Mouse (Mus musculus): Measurements from ENCODE around the gene Arhgef7. TPM values are rescaled to one million over a fixed set of nuclear protein-coding genes. Genes with fewer than 3 reads are reported as not detected.

The Arhgef7 gene
- total RNA-seq, 1 experiment from 2014 or later = 20.5 TPM

Other genes starting within 250 kb of the Arhgef7 start
- gene Rab20, start 249.0 kb upstream of the Arhgef7 start, total RNA-seq (2017) = 1.7 TPM in 1 of 2 replicates, not detected in the other
- 34.9 and 50.2 TPM in 2 replicates for gene Naxd, start 230.2 kb upstream of the Arhgef7 start, total RNA-seq (2017)
- gene Cars2, start 176.9 kb upstream of the Arhgef7 start, total RNA-seq (2017) = 40.0 and 41.7 TPM in 2 replicates
- 53.5 and 69.9 TPM in 2 replicates for gene Ing1, start 172.2 kb upstream of the Arhgef7 start, total RNA-seq (2017)
- gene Ankrd10, start 92.0 kb upstream of the Arhgef7 start, total RNA-seq (2017) = 85.5 and 98.0 TPM in 2 replicates
- not detected in 2 replicates for gene 1700016D06Rik, start 26.7 kb upstream of the Arhgef7 start, total RNA-seq (2017)
- not detected in 2 replicates for gene Tex29, start 112.8 kb downstream of the Arhgef7 start, total RNA-seq (2017)

Data from common myeloid progenitor, adult 5-6 weeks (primary cell).